Mouse (Mus musculus) C2C12 (cell line): ENCODE measurements around the gene Hvcn1. TPM values are rescaled to one million over a fixed set of nuclear protein-coding genes. Genes with fewer than 3 reads are reported as not detected.

Source experiments
- H3K27me3 ChIP-seq: one replicate; pipeline ENCODE4 v1.6.1; 2011; ENCODE audit not compliant: control insufficient read depth, insufficient read depth, insufficient read length
- H3K36me3 ChIP-seq: one replicate; pipeline ENCODE4 v1.6.1; 2011; ENCODE audit not compliant: control insufficient read depth, insufficient read depth
- H3K4me3 ChIP-seq: one replicate; pipeline ENCODE4 v1.5.1; 2011; ENCODE audit warnings: mild to moderate bottlenecking, control low read depth; ENCODE audit not compliant: poor library complexity, insufficient read depth, severe bottlenecking
- H3K79me2 ChIP-seq: one replicate; pipeline ENCODE4 v1.6.1; 2011; ENCODE audit not compliant: control insufficient read depth, insufficient read depth
- H3K79me3 ChIP-seq: one replicate; pipeline ENCODE4 v1.6.1; 2011; ENCODE audit warnings: low read depth, control low read depth
- H3ac ChIP-seq: one replicate; pipeline ENCODE3; 2011; ENCODE audit warnings: low read depth; ENCODE audit not compliant: control insufficient read depth, insufficient read length
- CEBPB ChIP-seq: IDR thresholded peaks from one replicate; pipeline ENCODE4 v1.6.1; 2011; ENCODE audit warnings: low read depth, mild to moderate bottlenecking, control low read depth, moderate library complexity
- CTCF ChIP-seq: IDR thresholded peaks from one replicate; pipeline ENCODE4 v1.5.1; 2011; ENCODE audit not compliant: control insufficient read depth, insufficient read depth, insufficient read length
- FOSL1 ChIP-seq: IDR thresholded peaks from one replicate; pipeline ENCODE4 v1.8.0; 2011; ENCODE audit warnings: mild to moderate bottlenecking, low read length; ENCODE audit not compliant: poor library complexity, insufficient read depth, severe bottlenecking
- MAX ChIP-seq: IDR thresholded peaks from one replicate; pipeline ENCODE4 v1.6.1; 2011; ENCODE audit warnings: mild to moderate bottlenecking, control low read depth
- MYOD1 ChIP-seq: IDR thresholded peaks from one replicate; pipeline ENCODE4 v1.6.1; 2011; ENCODE audit warnings: low read depth; ENCODE audit not compliant: control insufficient read depth, insufficient read length
- MYOG ChIP-seq: IDR thresholded peaks from one replicate; pipeline ENCODE4 v1.6.1; 2011; ENCODE audit not compliant: control insufficient read depth, insufficient read length; ENCODE audit errors: extremely low read depth
- USF1 ChIP-seq: IDR thresholded peaks from one replicate; pipeline ENCODE4 v1.6.1; 2011; ENCODE audit warnings: low read depth, mild to moderate bottlenecking, control low read depth, moderate library complexity
- polyA plus RNA-seq: library from polyadenylated mRNA; unstranded; fragments of >200 nt; fragmentation: generic; extraction: Trizol; gene quantifications from one replicate; pipeline ENCODE4 v1.2.1, GENCODE M21; 2012; ENCODE audit warnings: missing spikeins

Hvcn1 gene
- polyA plus RNA-seq, 1 experiment = 0.02 TPM

- TF ChIP-seq MYOG (no peak), CTCF (no peak), MYOD1 (no peak), CEBPB (no peak), FOSL1 (no peak), USF1 (no peak), MAX (no peak)
- Histone ChIP-seq H3K79me3 (no peaks in the 10 kb centered on the region), H3K36me3 (no peaks in the 10 kb centered on the region), H3K79me2 (no peaks in the 10 kb centered on the region), H3K4me3 (no peak overlapping the region), H3K27me3 (peaks cover 22% of the 10 kb centered on the region), H3ac (no peak overlapping the region)
Observed at GRCm38 (mm10) chr5:122240521-122240920, 33.9 kb downstream of the Hvcn1 start.

GRCm38 (mm10) chr5:122240989-122241388 lies 34.4 kb downstream of the Hvcn1 start:
- Histone ChIP-seq H3K79me2 (no peaks in the 10 kb centered on the region), H3K27me3 (peaks cover 18% of the 10 kb centered on the region), H3K4me3 (no peak overlapping the region), H3K79me3 (no peaks in the 10 kb centered on the region), H3ac (no peak overlapping the region), H3K36me3 (no peaks in the 10 kb centered on the region)
- TF ChIP-seq FOSL1 (no peak), CEBPB (no peak), CTCF (no peak), USF1 (no peak), MAX (no peak), MYOG (no peak), MYOD1 (no peak)

GRCm38 (mm10) chr5:122242521-122243123 lies 36.0 kb downstream of the Hvcn1 start:
- no peak for TF ChIP-seq MYOG
- no peak for TF ChIP-seq CTCF

GRCm38 (mm10) chr5:122243781-122244523 lies 37.3 kb downstream of the Hvcn1 start:
- TF ChIP-seq USF1 = no peak
- TF ChIP-seq CTCF = no peak
- TF ChIP-seq FOSL1 = no peak
- TF ChIP-seq MYOD1 = no peak
- no peak for TF ChIP-seq MAX
- TF ChIP-seq MYOG = no peak
- no peak for TF ChIP-seq CEBPB
- H3K79me3 ChIP-seq = no peaks in the 10 kb centered on the region
- no peak overlapping the region for H3K4me3 ChIP-seq
- no peak overlapping the region for H3ac ChIP-seq
- H3K36me3 ChIP-seq = no peaks in the 10 kb centered on the region
- H3K79me2 ChIP-seq = no peaks in the 10 kb centered on the region
- no peaks in the 10 kb centered on the region for H3K27me3 ChIP-seq

More at GRCm38 (mm10) chr5:122242521-122243123, 36.0 kb downstream of the Hvcn1 start:
- Histone ChIP-seq H3ac (no peak overlapping the region), H3K36me3 (no peaks in the 10 kb centered on the region), H3K27me3 (peaks cover 4% of the 10 kb centered on the region), H3K79me2 (no peaks in the 10 kb centered on the region), H3K79me3 (no peaks in the 10 kb centered on the region), H3K4me3 (no peak overlapping the region)

GRCm38 (mm10) chr5:122245186-122245585 lies 38.6 kb downstream of the Hvcn1 start:
- no peak overlapping the region for H3ac ChIP-seq
- H3K36me3 ChIP-seq = no peaks in the 10 kb centered on the region
- no peaks in the 10 kb centered on the region for H3K79me2 ChIP-seq
- no peaks in the 10 kb centered on the region for H3K27me3 ChIP-seq
- H3K4me3 ChIP-seq = no peak overlapping the region
- TF ChIP-seq MAX (no peak), MYOG (no peak), USF1 (no peak), FOSL1 (no peak), CEBPB (no peak), CTCF (no peak), MYOD1 (no peak)
- no peaks in the 10 kb centered on the region for H3K79me3 ChIP-seq
